Mouse (Mus musculus): ENCODE results near the gene Calm2.

Gene Calm2

GRCm38 (mm10) chr17:87446767-87447611 is at the start of gene Calm2:
Gene Calm2 (minus strand): TSS chr17:87446935.
- DNase-seq (ENCODE audit: low spot score), result peak; percentile 94

DNA sequence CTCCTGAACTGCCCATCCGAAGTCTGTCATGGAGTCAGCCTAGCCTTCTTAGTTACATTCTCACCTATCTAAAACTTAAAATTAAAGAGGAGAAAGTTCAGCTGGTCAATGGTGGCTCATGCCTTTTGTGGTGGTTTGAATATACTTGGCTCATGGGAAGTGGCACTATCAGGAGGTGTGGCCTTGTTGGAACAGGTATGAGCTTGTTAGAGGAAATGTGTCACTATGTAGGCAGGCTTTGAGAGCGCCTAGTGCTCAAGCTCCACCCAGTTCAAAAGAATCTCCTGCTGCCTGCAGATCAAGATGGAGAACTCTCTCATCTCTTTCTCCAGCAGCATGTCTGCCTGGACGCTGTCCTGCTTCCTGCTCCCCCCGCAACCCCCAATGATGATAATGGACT is 48.8 kb upstream of the Calm2 start:
- DNase-seq (ENCODE audit: low spot score), result no peak

DNA sequence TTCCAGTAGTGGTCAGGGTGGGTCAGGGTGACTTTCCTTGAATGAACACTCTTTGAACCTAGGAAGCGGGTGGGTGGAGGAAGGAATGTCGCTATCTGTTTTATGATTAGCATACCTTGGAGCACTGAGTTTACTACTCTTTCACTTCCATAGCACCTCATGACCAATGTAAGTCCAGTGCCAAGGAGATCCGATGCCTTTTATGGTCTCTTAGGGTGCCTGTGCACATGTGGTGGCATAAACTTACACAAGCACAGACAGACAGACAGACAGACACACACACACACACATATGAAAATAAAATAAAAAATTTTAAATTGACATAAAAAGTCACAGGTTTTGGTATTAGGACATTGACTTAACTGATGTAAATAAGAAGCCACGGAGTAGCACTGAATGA is 47.6 kb upstream of the Calm2 start:
- DNase-seq (ENCODE audit: low spot score), result no peak

DNA sequence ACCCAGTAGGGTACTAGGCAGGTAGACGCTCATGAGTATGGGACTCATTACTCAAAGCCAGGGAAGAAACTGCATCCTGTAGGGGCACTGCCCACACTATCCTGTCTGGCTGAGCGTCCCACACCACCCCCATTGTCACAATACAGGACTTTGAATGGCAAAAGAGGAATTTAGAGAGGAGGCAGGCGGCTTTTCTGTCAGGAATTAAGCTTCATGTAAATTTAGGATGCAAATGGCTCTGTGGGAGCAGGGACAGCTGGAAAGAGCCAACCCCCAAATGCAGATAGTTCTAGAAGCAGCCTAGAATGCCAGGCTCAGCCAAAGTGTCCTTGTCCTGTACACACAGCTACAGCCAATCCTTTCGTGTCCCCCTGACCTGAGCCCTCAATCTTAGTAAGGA is 45.6 kb upstream of the Calm2 start:
- DNase-seq (ENCODE audit: low spot score), result no peak

DNA sequence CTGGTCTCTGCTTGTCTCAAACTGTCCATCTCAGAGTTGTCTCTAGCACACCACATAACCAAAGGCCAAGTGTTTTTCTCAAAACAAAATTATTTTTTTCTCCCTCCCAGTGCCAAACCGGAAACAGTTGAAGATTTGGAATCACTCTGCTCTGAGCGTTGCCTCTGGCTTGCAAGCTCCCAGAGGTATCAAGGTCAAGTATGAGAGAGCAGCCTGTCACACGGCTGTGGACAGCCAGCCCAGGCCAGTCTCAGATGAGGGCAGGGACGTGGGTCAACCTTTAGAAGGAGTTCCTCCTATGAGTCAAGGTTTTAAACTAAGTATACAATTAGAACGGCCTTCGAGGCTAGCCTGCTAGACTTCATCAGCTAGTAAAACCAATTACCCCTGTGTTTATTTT is 43.6 kb upstream of the Calm2 start:
- peak; percentile 19 for DNase-seq (ENCODE audit: low spot score)

GRCm38 (mm10) chr17:87485751-87486150 is 39.0 kb upstream of the Calm2 start:
- DNase-seq (ENCODE audit: low spot score), result no peak

DNA sequence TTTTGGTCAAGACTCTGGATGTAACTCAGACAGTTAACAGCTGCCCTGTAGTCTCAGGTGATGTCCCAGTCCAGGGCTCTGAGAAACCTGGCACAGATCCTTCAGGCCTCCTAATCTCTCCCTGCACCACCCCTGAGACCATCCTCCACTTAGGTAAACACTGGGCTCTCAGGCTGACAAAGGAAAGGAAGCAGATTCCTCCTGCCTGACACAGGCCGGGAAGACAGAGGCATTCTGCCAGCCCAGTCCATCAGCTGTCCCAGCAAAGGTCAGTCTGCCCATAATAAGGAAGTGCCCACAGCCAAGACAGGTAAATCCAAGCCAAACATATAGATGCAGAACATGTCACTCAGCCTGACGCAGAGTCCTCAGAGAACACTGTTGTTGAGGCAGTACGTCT is 36.1 kb upstream of the Calm2 start:
- no peak for DNase-seq (ENCODE audit: low spot score)

DNA sequence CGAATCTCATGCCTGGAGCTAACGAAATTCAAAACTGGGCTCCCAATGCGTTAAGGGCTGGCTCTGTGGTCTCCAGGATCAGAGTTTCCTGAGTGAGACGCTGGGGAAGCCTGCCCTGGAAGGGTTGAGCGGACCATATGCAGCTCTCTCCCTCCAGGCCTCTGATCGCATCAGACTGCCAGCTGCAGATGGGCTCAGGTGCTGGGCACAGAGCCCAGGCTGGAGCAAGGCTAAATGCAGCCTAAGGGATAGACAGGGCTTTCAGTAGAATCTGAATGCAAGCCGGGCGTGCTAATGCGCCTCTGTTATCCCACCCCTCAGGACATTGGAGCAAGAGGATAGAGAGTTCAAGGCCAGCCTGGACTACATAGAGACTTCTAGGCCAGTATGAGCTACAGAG is 31.8 kb upstream of the Calm2 start:
- no peak for DNase-seq (ENCODE audit: low spot score)

DNA sequence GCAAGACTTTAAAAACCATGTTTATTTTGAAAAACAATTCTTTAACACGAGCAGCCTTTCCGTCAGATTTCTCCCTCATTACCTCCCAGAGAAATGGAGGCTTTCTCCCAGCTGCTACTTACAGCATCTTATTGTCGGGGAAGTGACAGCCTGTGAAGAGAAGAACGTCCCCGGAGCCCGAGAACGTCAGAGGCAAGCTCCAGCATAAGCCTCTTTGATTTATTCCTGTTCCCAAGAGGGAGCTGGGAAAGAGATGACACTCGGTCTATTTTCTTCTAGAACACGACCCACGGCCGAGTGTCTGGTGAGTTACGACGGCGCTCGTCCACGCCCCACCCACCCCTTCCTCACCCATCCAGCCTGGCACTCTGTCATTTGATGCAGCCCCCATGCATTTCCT is 30.9 kb upstream of the Calm2 start:
- DNase-seq (ENCODE audit: low spot score), result no peak

- no peak for DNase-seq (ENCODE audit: low spot score)
Measured at GRCm38 (mm10) chr17:87475356-87475755, 28.6 kb upstream of the Calm2 start.

GRCm38 (mm10) chr17:87474501-87474795 is 27.7 kb upstream of the Calm2 start:
- DNase-seq (ENCODE audit: low spot score), result no peak

DNA sequence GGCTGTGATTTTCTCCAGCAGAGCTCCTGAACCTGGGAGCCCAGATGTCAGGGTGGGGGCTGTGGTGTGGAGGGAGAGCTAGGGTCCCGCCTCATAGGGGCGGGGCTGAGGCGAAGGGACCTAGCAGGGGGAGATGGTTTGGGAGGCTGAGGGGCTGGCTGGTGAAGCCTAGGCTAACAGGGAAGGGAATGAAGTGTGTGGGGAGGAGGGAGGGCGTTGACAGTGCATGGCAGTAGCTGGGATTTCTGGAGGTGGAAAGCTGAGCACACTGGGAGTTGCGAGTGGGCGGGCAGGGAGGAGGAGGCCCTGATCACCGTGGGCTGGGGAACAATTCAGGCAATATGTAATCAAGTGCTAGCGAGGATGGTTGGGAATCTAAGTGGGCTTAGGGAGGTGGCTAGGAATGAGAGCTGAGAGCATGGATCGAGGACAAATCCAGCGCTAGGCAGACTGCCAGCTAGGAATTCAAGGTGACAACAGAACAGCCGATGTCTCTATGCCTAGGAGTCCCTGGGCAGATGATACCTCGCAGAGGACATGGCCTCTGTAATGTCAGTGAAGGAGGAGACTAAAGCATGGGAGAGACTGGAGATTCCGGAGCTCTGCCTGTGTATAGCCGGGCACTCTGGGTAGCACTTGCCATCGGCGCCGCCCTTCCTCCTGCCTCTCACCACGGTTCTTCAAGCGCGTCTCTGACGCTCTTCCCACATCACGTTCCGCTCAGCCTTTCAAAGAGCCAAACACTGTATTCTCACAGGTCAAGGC is 27.2 kb upstream of the Calm2 start:
- peak; percentile 49 for DNase-seq (ENCODE audit: low spot score)

- DNase-seq (ENCODE audit: low spot score), result no peak
Measured at GRCm38 (mm10) chr17:87473441-87473735, 26.7 kb upstream of the Calm2 start.

DNA sequence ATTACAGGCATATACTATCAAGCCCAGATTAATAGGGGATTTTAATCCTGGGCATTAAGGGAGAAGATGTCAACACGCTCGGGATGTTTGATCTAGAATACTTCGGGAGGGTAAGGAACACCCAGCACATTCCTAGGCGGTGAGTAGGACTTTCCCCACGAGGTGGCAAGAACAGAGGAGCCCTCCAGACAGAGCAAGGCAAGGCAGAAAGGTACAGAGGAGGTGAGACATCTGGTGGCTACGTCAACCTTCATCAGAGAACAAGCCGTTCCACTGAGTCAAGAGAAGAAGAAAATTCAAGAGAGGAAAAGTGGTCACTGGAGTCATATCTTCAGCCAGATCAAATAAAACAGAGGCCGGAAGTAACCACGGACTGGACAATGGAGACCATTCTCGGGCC is 26.1 kb upstream of the Calm2 start:
- DNase-seq (ENCODE audit: low spot score), result no peak

DNA sequence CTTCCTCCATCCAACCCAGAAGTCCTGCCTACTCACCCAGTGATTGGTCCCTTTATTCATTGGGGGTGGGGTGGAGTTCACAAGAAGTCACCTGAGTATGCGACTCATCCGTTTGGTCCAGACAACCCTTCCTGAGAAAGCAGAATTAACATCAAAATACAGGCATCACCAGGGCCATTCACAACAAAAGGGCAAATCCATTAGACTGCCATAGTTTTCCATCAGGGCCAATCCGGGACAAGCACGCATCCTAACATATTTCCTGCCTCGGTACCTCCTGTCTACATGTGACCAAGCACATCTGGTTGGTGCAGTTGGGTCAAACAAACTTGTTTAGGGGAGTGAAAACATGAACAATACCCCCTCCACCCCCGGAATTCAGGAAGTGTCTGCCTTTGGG is 24.9 kb upstream of the Calm2 start:
- DNase-seq (ENCODE audit: low spot score), result no peak

GRCm38 (mm10) chr17:87470797-87471196 is 24.1 kb upstream of the Calm2 start:
- DNase-seq (ENCODE audit: low spot score), result peak; percentile 56

GRCm38 (mm10) chr17:87470282-87470681 is 23.5 kb upstream of the Calm2 start:
- no peak for DNase-seq (ENCODE audit: low spot score)

DNA sequence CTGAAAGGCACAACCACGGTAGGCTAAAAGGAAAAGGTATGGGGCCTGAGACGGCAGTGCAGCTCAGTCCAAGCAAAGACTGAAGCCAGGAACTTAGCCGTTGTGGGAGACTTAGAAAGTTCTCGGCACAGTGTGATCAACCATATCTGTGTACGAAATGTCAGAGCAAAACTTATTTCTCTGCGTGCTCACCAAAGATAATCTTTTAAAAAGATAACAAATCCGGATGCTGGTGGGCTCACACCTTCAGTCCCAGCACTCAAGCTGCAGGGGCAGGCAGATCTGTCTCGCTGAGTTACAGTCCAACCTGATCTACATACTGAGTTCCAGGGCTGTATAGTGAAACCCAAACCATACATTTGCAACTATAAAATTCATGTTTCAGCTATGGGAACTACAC is 22.7 kb upstream of the Calm2 start:
- DNase-seq (ENCODE audit: low spot score), result no peak

DNA sequence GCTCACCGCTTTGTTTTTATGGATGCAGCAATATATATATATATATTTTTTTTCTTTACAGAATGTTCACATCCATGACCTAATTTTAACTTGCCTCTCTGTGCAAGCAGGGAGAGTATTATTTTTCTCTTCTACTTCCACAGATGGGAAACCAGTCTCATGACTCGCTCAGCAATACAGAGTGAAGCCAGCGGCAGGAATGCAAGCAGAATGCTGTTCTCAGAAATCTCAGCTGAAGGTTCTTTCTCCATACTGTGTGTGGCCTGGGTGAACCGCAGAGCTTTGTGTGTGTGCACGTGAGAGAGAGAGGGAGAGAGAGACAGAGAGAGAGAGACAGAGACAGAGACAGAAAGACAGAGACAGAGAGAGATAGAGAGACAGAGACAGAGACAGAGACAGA is 21.9 kb upstream of the Calm2 start:
- no peak for DNase-seq (ENCODE audit: low spot score)

DNA sequence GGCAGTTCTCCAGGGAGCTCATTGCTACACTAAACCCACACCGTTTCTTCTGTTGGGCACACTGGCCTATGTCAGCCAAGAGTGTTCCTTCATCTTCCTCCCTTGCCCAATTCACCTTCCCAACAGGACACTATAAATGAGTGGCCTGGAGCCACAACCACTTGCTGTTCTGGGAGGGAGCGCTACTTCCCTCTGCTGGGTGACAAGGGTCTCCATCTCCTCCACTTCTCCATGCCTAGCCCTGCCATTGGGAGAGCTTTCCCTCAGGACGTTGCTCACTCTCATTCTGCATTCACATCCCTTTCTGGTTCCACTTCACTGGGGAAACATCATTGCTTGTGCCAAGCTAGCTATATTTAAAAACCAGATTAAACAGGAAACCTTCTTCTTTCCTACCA is 14.8 kb upstream of the Calm2 start:
- no peak for DNase-seq (ENCODE audit: low spot score)

- no peak for DNase-seq (ENCODE audit: low spot score)
Measured at GRCm38 (mm10) chr17:87460669-87461498, 14.1 kb upstream of the Calm2 start.

DNA sequence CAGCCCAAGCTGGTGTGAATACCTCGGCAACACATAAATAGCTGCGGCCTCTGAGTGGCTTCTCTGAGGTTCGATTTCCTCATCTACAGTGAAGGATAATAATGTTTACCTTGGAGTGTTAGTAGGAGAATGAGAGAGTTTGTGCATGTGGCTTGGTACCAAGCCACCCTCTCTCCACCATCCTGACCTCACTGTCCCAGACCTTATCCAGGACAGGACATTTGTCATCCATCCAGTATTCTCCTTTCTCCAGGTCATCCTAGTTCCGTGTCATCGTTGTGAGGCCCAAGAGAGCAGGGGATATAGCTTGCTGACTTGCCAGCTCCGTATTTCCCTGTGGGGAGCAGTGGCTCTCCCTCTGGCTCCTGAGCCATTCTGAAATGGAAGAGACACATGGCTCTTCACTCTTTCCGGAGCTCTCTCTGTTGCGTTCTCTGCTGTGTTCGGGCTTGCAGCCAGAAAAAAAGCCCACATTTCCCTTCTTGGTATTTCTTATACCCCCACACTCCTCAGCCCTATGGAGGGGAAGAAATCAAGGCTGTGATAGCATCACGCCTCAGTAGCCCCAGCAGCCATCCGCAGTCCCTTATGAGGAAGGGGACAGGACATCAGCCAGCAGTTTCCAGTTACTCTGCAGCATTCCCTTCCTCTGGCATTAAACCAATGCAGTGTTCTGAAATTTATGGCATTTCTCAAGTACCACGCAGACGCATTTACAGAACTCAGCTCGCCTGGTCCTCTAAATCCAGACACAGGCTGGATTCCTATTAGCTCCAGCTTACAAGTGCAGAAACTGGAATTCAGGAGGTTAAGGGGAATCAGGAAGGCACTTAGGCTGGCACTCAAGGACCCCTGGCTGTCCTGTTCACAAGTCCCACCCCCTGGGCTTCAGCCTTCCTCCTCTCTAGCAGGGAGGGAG is 13.3 kb upstream of the Calm2 start:
- no peak for DNase-seq (ENCODE audit: low spot score)
